Mouse (Mus musculus) forebrain, embryonic 13.5 days (tissue): ENCODE measurements around the gene Rnf157. TPM values are rescaled to one million over a fixed set of nuclear protein-coding genes. Genes with fewer than 3 reads are reported as not detected.
"Not testable (repeated sequence)": the region's sequence is repeated elsewhere in the genome, so short reads cannot be mapped to it uniquely, and the experiment has no call there.

Source experiments
- ATAC-seq: fragments of 200-750 bp; cut with Nextera tagmentation; 2 replicates; pipeline ENCODE4 v1.8.0; 2017
- H3K27ac ChIP-seq: fragments of 300-500 bp; sonication (generic); 2 replicates; pipeline ENCODE4 v1.5.1; 2015; ENCODE audit warnings: inconsistent platforms, mild to moderate bottlenecking, moderate library complexity
- H3K27me3 ChIP-seq: fragments of 300-500 bp; sonication (generic); 2 replicates; pipeline ENCODE4 v1.6.1; 2015; ENCODE audit warnings: mild to moderate bottlenecking, inconsistent platforms
- H3K36me3 ChIP-seq: fragments of 300-500 bp; sonication (generic); 2 replicates; pipeline ENCODE4 v1.6.1; 2015; ENCODE audit warnings: mild to moderate bottlenecking, inconsistent platforms; ENCODE audit not compliant: poor library complexity, severe bottlenecking
- H3K4me1 ChIP-seq: fragments of 300-500 bp; sonication (generic); 2 replicates; pipeline ENCODE4 v1.6.1; 2015; ENCODE audit warnings: inconsistent platforms
- H3K4me2 ChIP-seq: fragments of 300-500 bp; sonication (generic); 2 replicates; pipeline ENCODE4 v1.6.1; 2015; ENCODE audit warnings: inconsistent platforms, mild to moderate bottlenecking, moderate library complexity
- H3K4me3 ChIP-seq: fragments of 300-500 bp; sonication (generic); 2 replicates; pipeline ENCODE4 v1.5.1; 2015; ENCODE audit warnings: mild to moderate bottlenecking, inconsistent platforms
- H3K9ac ChIP-seq: fragments of 300-500 bp; sonication (generic); 2 replicates; pipeline ENCODE4 v1.6.1; 2015; ENCODE audit warnings: mild to moderate bottlenecking, inconsistent platforms
- H3K9me3 ChIP-seq: fragments of 300-500 bp; sonication (generic); replicated peaks from 2 replicates; pipeline ENCODE4 v1.6.1; 2016; ENCODE audit warnings: inconsistent platforms
- WGBS: fragments of 180-500 bp; shearing (Covaris S2); methylation state at CpG from one replicate; pipeline ENCODE4 v1.1.7; 2015; 5-methylcytosine and 5-hydroxymethylcytosine counted together
- polyA plus RNA-seq: library from polyadenylated mRNA; unstranded; fragments of >200 nt; fragmentation: Nextera tagmentation; extraction: Ambion mirVana; gene quantifications from 2 replicates; pipeline ENCODE4 v1.2.1, GENCODE M21; 2015

The Rnf157 gene
- polyA plus RNA-seq, 1 experiment from 2014 or later = 18.1 TPM

DNA sequence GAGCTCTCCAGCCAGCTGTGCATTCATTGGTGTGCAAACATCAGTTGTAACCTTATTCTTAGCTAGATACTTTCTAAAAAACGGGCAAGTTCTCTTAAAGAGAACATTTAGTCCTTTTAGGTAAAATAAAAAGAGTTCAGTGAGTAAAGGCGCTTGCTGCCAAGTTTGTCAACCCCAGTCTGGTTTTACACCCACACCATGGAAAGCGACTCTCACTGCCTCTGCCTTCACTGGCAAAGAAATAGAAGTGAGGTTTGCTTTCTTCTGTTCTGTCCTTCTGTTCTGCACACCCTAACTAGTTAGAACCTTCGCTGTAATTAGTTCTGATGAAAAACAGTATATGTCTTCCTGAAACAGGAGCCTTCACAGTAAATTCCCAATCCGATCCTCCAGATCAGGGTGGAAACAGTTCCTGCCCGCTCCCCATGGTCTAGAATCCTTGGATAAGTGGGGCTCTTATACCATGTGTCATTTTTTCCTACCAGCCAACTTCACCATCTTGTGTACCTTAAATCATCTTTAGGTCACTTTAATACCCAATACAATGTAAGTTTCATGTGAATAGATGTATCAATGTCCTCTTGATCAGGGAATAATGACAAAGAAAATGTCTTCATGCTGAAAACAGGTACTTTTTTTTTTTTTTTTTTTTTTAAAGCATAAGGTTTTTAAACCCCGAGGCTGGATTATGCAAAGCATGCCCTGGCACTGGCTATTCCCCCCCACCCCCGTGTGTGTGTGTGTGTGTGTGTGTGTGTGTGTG is 19.9 kb upstream of the Rnf157 start:
- H3K4me3 ChIP-seq = no peak overlapping the region
- H3K36me3 ChIP-seq = peaks cover 21% of the 10 kb centered on the region
- H3K9ac ChIP-seq = no peak overlapping the region
- peaks cover 9% of the 10 kb centered on the region; the same call in 1 of the 2 replicates for H3K27me3 ChIP-seq
- no peak overlapping the region for H3K27ac ChIP-seq
- peaks cover 38% of the 10 kb centered on the region for H3K4me1 ChIP-seq
- H3K9me3 ChIP-seq = no peaks in the 10 kb centered on the region
- ATAC-seq = no peak
- WGBS = 61% methylated on average over 8 of the region's 8 CpGs
- peak overlapping the region; percentile 18 for H3K4me2 ChIP-seq

DNA sequence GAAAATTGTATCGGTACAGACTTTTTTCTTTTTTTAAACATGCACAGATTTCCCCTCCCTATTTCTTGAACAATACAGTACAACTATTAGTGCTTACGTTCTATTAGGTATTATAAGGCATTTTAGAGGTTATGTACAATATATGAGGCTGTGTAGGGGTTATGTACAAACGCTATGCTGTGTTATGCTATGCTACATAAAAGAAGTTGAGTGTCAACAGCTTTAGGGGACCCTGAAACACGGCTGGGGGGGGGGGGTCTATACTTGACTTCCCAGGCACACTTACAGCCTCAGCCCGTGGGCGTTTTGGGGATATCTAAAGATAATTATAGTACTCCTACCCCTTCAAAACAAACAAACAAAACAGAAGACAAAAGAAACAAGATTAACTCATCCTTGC is 19.3 kb upstream of the Rnf157 start:
- no peak overlapping the region for H3K9ac ChIP-seq

GRCm38 (mm10) chr11:116431428-116432077 is 18.7 kb upstream of the Rnf157 start:
- H3K36me3 ChIP-seq = peaks cover 9% of the 10 kb centered on the region
- peaks cover 26% of the 10 kb centered on the region for H3K4me1 ChIP-seq
- no peak overlapping the region; the same call in 1 of the 2 replicates for H3K9ac ChIP-seq
- no peak overlapping the region for H3K4me3 ChIP-seq
- peak overlapping the region; percentile 25; the same call in 1 of the 2 replicates for H3K4me2 ChIP-seq
- H3K27me3 ChIP-seq = peaks cover 9% of the 10 kb centered on the region; the same call in 1 of the 2 replicates
- 45% methylated on average over 11 of the region's 11 CpGs for WGBS
- H3K27ac ChIP-seq = no peak overlapping the region
- no peak for ATAC-seq
- H3K9me3 ChIP-seq = no peaks in the 10 kb centered on the region

More for the DNA sequence above, 19.3 kb upstream of the Rnf157 start:
- H3K9me3 ChIP-seq = no peaks in the 10 kb centered on the region
- peaks cover 9% of the 10 kb centered on the region; the same call in 1 of the 2 replicates for H3K27me3 ChIP-seq
- no peak overlapping the region for H3K4me2 ChIP-seq
- 49% methylated on average over 6 of the region's 6 CpGs for WGBS
- H3K4me1 ChIP-seq = peaks cover 31% of the 10 kb centered on the region
- H3K27ac ChIP-seq = no peak overlapping the region
- ATAC-seq = no peak
- H3K4me3 ChIP-seq = no peak overlapping the region
- peaks cover 15% of the 10 kb centered on the region for H3K36me3 ChIP-seq

- no peak overlapping the region; the same call in 1 of the 2 replicates for H3K9ac ChIP-seq
- H3K27me3 ChIP-seq = peaks cover 9% of the 10 kb centered on the region; the same call in 1 of the 2 replicates
- H3K36me3 ChIP-seq = peaks cover 2% of the 10 kb centered on the region
- WGBS = 22% methylated on average over 22 of the region's 22 CpGs
- no peak overlapping the region for H3K4me3 ChIP-seq
- no peak for ATAC-seq
- H3K27ac ChIP-seq = no peak overlapping the region
- peaks cover 19% of the 10 kb centered on the region for H3K4me1 ChIP-seq
- H3K9me3 ChIP-seq = no peaks in the 10 kb centered on the region
- peak overlapping the region; percentile 25; the same call in 1 of the 2 replicates for H3K4me2 ChIP-seq
Observed at GRCm38 (mm10) chr11:116430723-116431427, 18.0 kb upstream of the Rnf157 start.

DNA sequence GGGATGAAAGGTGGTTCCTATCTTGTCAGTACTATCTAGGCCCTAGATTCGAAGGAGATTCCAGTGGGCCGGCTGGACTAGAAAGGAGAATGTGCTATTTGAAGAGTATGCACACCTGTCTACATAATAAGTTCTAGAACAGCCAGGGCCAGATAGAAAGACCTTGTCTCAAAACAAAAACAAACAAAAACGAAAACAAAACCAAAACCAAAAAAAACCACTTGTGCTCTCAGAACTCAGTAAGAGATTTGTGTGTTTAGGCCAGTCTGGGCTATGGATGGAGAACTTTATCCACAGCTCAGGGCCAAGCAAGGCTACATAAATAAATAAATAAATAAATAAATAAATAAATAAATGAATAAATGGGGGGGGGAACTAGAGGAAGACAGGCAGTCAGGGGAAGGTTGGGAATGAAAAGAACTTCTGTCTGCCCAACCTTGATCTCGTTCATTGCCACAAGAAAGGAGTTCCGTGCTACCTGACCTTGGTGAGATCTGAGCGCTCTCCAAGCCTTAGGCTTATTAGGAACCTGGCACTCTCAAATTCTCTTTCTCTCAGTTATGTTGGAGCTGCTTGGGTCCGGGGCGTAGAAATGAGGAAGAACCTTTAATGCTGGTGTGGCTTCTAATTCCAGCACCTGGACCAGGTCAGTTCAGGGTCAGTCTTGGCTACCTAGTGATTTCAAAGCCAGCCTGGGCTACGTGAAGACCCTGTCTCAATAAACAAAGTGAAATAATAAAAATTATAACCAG is 17.2 kb upstream of the Rnf157 start:
- H3K4me2 ChIP-seq = no peak overlapping the region
- WGBS = 85% methylated on average over 9 of the region's 9 CpGs
- H3K27me3 ChIP-seq = peaks cover 9% of the 10 kb centered on the region; the same call in 1 of the 2 replicates

DNA sequence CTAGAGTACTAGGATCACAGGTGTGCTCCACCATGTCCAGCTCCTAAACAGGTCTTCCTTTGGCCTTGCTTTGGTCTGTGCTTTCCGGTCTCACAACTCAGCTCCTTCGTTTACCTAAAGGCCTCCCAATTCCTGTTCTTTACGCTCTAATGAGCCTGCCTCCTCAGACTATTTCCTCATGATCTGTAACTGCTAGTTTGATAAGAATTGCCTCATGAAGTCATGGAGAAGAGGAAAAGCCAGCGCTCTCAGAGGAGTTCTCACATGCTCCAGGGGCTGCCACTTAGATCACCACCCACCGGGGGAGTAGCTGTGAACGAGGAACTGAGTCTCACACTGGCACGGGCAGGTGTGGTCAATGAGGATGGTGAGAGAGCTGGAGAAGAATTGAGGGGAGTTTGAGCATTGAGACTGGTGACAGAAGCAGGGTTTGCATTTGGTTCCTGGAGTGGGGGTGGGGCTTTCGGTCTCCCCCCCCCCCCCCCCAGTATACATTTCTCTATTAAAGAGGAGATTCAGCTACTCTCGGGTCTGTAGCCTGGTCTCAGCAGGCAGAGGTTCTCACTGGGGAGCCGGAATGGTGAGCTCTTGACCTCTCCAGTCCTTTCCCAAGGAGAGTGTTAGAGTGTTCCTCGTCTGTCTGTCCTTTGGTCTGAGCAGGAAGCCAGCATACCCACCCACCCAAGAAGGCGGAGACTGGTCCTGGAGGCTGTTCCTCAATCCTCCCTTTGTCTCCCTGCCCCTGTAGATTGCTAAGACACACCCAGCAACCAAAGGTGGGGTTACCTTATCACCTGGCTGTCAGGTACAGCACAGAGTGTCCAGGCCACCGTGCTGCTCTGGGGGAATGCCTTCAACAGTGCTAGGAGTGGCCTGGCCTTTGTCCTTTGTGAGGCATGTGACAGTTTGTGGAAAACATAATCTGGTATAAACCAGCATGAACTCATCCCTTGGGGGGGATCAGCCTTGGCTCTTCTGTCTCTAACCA is 16.3 kb upstream of the Rnf157 start:
- no peaks in the 10 kb centered on the region for H3K9me3 ChIP-seq
- H3K9ac ChIP-seq = no peak overlapping the region
- H3K36me3 ChIP-seq = no peaks in the 10 kb centered on the region
- H3K4me2 ChIP-seq = no peak overlapping the region
- peaks cover 9% of the 10 kb centered on the region; the same call in 1 of the 2 replicates for H3K27me3 ChIP-seq
- no peak for ATAC-seq
- peaks cover 10% of the 10 kb centered on the region for H3K4me1 ChIP-seq
- H3K27ac ChIP-seq = no peak overlapping the region
- WGBS = 60% methylated on average over 13 of the region's 13 CpGs
- H3K4me3 ChIP-seq = no peak overlapping the region

More for the DNA sequence above, 17.2 kb upstream of the Rnf157 start:
- H3K9me3 ChIP-seq = no peaks in the 10 kb centered on the region
- no peak overlapping the region for H3K4me3 ChIP-seq
- H3K36me3 ChIP-seq = no peaks in the 10 kb centered on the region
- H3K27ac ChIP-seq = no peak overlapping the region
- H3K4me1 ChIP-seq = peaks cover 11% of the 10 kb centered on the region
- H3K9ac ChIP-seq = no peak overlapping the region
- no peak for ATAC-seq

DNA sequence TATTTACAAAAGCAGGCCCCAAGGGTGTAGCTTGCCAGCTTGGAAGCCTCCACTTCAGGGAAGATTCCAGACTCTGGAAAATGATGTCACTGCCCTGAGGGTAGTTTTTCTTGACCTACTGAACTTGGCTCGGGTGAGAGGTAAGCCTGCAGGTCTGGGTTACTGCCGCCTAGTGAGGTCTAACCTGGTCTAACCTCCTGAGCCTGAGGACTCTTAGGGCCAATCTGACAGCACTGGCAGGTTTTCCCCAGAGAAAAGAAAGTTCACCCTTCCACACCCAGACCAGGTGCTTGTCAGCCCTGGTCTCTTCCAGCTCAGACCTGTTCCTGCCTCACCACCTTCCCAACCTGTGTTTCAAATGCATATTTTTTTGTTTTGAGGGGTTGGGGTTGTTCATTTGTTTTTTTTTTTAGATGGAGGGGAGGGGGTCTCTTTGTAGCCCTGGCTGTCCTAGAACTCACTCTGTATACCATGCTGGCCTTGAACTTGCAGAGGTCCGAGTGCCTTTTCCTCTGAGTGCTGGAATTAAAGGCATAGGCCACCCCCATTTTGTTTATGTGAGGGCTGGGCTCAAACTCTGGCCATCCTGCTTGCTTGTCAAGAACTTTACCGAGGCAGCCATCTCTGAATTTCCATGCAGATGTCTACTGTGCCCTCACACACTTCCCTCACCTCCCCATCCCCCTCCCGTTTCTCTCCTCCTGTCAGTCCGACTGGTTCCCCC is 14.2 kb upstream of the Rnf157 start:
- no peak overlapping the region for H3K4me2 ChIP-seq
- no peak for ATAC-seq
- peaks cover 10% of the 10 kb centered on the region for H3K4me1 ChIP-seq
- H3K9me3 ChIP-seq = no peaks in the 10 kb centered on the region
- peaks cover 9% of the 10 kb centered on the region; the same call in 1 of the 2 replicates for H3K27me3 ChIP-seq
- H3K4me3 ChIP-seq = no peak overlapping the region
- H3K36me3 ChIP-seq = no peaks in the 10 kb centered on the region
- no peak overlapping the region for H3K9ac ChIP-seq
- no peak overlapping the region for H3K27ac ChIP-seq
- WGBS = 80% methylated on average over 6 of the region's 6 CpGs

GRCm38 (mm10) chr11:116426328-116426727 is 13.5 kb upstream of the Rnf157 start:
- not testable (repeated sequence) for H3K27me3 ChIP-seq, H3K4me1 ChIP-seq, H3K4me2 ChIP-seq, H3K36me3 ChIP-seq, H3K9me3 ChIP-seq, H3K4me3 ChIP-seq, H3K9ac ChIP-seq, ATAC-seq, H3K27ac ChIP-seq
- 88% methylated on average over 11 of the region's 11 CpGs for WGBS

DNA sequence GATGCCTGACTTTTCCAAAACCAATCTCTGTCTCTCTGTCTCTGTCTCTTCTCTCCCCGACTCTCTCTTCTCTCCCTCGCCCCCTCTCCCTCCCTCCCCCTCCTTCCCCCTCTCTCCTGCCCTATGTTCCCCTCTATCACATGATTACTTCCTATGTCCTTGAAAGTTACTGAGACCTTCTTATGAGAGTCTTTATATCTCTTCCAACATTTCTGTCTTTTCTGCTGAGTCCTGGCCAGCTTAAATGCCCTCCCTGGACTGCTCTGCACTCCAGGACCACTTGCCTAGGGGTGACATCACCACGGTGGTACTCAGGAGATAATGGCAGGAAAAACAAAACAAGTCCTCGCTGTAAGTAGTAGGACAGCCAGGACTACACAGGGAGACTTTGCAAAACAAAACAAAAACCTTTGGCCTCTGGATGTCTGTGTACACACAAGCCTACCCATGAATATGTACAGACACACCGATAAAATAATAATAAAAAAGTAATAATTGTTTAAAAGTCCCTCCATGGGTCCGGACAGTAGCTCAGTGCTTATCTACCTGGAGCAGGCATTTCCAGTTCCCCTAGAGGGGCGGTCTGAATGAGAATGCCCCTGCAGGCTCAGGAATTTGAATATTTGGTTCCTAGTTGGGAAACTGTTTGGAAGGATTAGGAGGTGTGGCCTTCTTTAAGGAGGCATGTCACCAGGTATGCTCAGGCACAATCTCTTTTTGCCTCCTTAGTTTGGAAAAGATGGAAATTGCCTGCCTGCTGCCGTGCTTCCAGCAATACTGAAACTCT is 12.0 kb upstream of the Rnf157 start:
- H3K27ac ChIP-seq = no peak overlapping the region
- no peaks in the 10 kb centered on the region for H3K4me1 ChIP-seq
- WGBS = 57% methylated on average over 8 of the region's 8 CpGs
- no peak overlapping the region for H3K4me3 ChIP-seq
- no peak overlapping the region for H3K4me2 ChIP-seq
- no peak overlapping the region for H3K9ac ChIP-seq
- no peaks in the 10 kb centered on the region for H3K36me3 ChIP-seq
- no peak for ATAC-seq
- H3K27me3 ChIP-seq = 0 out of 2 replicates have a peak, but pooled peaks cover 2% of the 10 kb centered on the region
- no peaks in the 10 kb centered on the region for H3K9me3 ChIP-seq
